Mouse (Mus musculus): Measurements from ENCODE around the gene Olfr1500. TPM values are rescaled to one million over a fixed set of nuclear protein-coding genes. Genes with fewer than 3 reads are reported as not detected.

Olfr1500 gene
- polyA plus RNA-seq, 1 experiment from 2014 or later = not detected

Other genes with a start within 250 kb of the Olfr1500 start
- gene Olfr1484, start 247.0 kb downstream of the Olfr1500 start, polyA plus RNA-seq (2015; fragmentation: Nextera tagmentation; extraction: Ambion mirVana) = not detected in 2 replicates
- not detected in 2 replicates for gene Olfr1487, start 213.1 kb downstream of the Olfr1500 start, polyA plus RNA-seq (2015; fragmentation: Nextera tagmentation; extraction: Ambion mirVana)
- not detected in 2 replicates for gene Olfr1489, start 198.9 kb downstream of the Olfr1500 start, polyA plus RNA-seq (2015; fragmentation: Nextera tagmentation; extraction: Ambion mirVana)
- not detected in 2 replicates for gene Olfr1490, start 179.4 kb downstream of the Olfr1500 start, polyA plus RNA-seq (2015; fragmentation: Nextera tagmentation; extraction: Ambion mirVana)
- gene Olfr1491, start 133.2 kb downstream of the Olfr1500 start, polyA plus RNA-seq (2015; fragmentation: Nextera tagmentation; extraction: Ambion mirVana) = not detected in 2 replicates
- gene Olfr1493-ps1, start 107.2 kb downstream of the Olfr1500 start, polyA plus RNA-seq (2015; fragmentation: Nextera tagmentation; extraction: Ambion mirVana) = not detected in 2 replicates
- gene Olfr1494, start 90.8 kb downstream of the Olfr1500 start, polyA plus RNA-seq (2015; fragmentation: Nextera tagmentation; extraction: Ambion mirVana) = not detected in 2 replicates
- not detected in 2 replicates for gene Olfr1495, start 65.9 kb downstream of the Olfr1500 start, polyA plus RNA-seq (2015; fragmentation: Nextera tagmentation; extraction: Ambion mirVana)
- gene Olfr1496, start 52.6 kb downstream of the Olfr1500 start, polyA plus RNA-seq (2015; fragmentation: Nextera tagmentation; extraction: Ambion mirVana) = not detected in 2 replicates
- not detected in 2 replicates for gene Olfr1497, start 32.3 kb downstream of the Olfr1500 start, polyA plus RNA-seq (2015; fragmentation: Nextera tagmentation; extraction: Ambion mirVana)
- not detected in 2 replicates for gene Olfr1499, start 11.0 kb downstream of the Olfr1500 start, polyA plus RNA-seq (2015; fragmentation: Nextera tagmentation; extraction: Ambion mirVana)
- not detected in 2 replicates for gene Olfr1501, start 20.2 kb upstream of the Olfr1500 start, polyA plus RNA-seq (2015; fragmentation: Nextera tagmentation; extraction: Ambion mirVana)
- gene Olfr1502, start 31.3 kb upstream of the Olfr1500 start, polyA plus RNA-seq (2015; fragmentation: Nextera tagmentation; extraction: Ambion mirVana) = not detected in 2 replicates
- not detected in 2 replicates for gene Olfr1504, start 67.4 kb upstream of the Olfr1500 start, polyA plus RNA-seq (2015; fragmentation: Nextera tagmentation; extraction: Ambion mirVana)
- gene Olfr1505, start 83.0 kb upstream of the Olfr1500 start, polyA plus RNA-seq (2015; fragmentation: Nextera tagmentation; extraction: Ambion mirVana) = not detected in 2 replicates